Mouse (Mus musculus) forebrain, embryonic 10.5 days (tissue): Measurements from ENCODE around the gene Gm5150. TPM values are rescaled to one million over a fixed set of nuclear protein-coding genes. Genes with fewer than 3 reads are reported as not detected.

Experiments
- microRNA-seq: library from miRNA; unstranded; fragments of <30 nt; microRNA quantifications from one replicate; pipeline ENCODE4, GENCODE M21; 2017
- polyA plus RNA-seq: library from polyadenylated mRNA; unstranded; fragments of >200 nt; fragmentation: Nextera tagmentation; extraction: Ambion mirVana; gene quantifications from 2 replicates; pipeline ENCODE4 v1.2.1, GENCODE M21; 2016

Gm5150 gene
- polyA plus RNA-seq, 1 experiment from 2014 or later = not detected

Small RNA genes lying within 50 kb of the gene (microRNA-seq; reads per million reads assigned to microRNA genes)
- not detected for gene Gm24694

Other genes with a start within 250 kb of the Gm5150 start
- not detected in 2 replicates for gene Sirpb1c, start 157.9 kb downstream of the Gm5150 start, polyA plus RNA-seq